Mouse (Mus musculus): Measurements from ENCODE around the gene Nrn1.

The Nrn1 gene

DNA sequence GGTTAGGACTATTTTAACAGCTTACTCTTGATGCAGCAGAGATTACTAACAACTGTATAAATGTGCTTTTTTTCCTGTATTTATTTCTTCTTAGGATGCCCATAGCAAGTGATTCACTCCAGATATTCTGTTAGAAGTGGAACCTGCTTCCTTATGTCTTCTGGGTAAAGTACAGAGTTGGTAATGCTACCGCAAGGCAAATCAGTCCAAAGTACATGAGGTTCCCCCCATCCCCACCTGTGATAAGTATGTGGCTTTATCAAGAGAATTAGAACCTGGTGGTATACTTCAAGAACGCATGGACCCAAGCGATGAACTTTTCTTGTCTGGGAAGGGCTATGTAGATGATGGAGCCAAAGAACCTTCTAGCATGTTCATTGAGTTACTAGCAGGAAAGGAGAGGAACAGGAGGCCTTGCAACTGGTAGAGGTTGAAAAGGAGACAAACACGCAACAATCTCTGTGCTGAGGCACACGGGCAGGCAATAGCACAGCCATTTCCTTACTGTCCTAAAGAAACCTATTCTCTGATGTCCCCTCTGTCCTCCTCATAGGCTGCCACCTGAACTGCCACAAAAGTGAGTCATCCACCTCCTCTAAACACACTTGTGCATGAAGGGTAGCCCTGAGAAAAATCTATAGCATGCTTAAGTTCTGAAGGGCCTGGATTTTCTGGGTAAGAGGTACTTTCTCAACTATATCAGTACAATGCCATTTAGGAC lies 14.5 kb downstream of the Nrn1 start:
- TF ChIP-seq NANOG (IDR thresholded peaks at IDR 0.05; ENCODE audit: borderline replicate concordance, low read length) (no peak), POU5F1 (IDR thresholded peaks at IDR 0.05; ENCODE audit: borderline replicate concordance, low read length) (no peak), CTCF (conservative IDR thresholded peaks at IDR 0.05; ENCODE audit: low read length) (no peak)
- H3K27me3 ChIP-seq (ENCODE audit: insufficient read depth, low read length): peaks cover 56% of the 10 kb centered on the region
- no peaks in the 10 kb centered on the region for H3K36me3 ChIP-seq (ENCODE audit: insufficient read depth, low read length)
- H3K9me3 ChIP-seq (ENCODE audit: low read length): no peaks in the 10 kb centered on the region
- no peak overlapping the region for H3K4me3 ChIP-seq (replicated peaks; ENCODE audit: low read length)
- peaks cover 28% of the 10 kb centered on the region for H3K4me1 ChIP-seq (replicated peaks; ENCODE audit: low read depth, low read length)

DNA sequence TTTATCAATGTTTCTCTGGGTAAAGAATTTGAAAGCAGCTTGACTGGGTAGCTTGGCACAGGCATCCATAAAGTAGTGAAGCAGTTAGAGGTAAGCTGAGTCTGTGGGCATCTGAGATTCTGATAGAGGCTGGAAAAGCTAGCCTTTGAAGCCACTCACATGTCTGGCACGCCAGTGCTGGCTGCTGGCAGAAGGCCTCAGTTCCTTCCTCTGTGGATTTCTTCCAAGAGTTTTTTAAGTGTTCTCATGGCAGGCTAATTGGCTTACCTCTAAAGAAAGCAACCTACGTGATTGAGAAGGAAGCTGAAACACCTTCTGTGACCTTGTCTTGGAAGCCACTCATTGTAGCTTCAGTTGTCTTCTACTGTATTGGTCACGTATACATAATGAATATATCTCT lies 17.6 kb downstream of the Nrn1 start:
- H3K36me3 ChIP-seq (ENCODE audit: insufficient read depth, low read length): no peaks in the 10 kb centered on the region
- no peak for TF ChIP-seq NANOG (IDR thresholded peaks at IDR 0.05; ENCODE audit: borderline replicate concordance, low read length)
- no peak for TF ChIP-seq POU5F1 (IDR thresholded peaks at IDR 0.05; ENCODE audit: borderline replicate concordance, low read length)
- TF ChIP-seq CTCF (conservative IDR thresholded peaks at IDR 0.05; ENCODE audit: low read length): no peak
- H3K4me3 ChIP-seq (replicated peaks; ENCODE audit: low read length): no peak overlapping the region
- H3K27me3 ChIP-seq (ENCODE audit: insufficient read depth, low read length): peaks cover 25% of the 10 kb centered on the region
- no peaks in the 10 kb centered on the region for H3K9me3 ChIP-seq (ENCODE audit: low read length)
- H3K4me1 ChIP-seq (replicated peaks; ENCODE audit: low read depth, low read length): no peaks in the 10 kb centered on the region

DNA sequence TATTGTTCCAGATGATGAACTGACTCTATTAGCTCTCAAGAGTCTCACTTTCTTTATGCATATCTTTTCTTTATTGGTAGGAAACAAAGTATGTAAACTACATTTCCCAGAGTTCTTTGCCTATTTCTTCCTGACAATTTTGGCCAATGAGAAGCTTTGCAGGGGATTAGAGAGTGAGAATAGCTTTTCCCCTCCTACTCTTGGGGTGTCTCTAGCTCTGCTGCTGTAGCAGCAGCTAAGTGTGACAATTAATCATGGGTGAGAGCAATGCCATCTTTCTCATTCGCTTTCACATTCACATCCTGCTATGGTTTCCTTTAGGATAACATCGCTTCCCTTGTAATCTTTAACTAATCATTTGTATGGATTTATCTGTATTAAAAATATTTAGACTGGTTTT lies 18.2 kb downstream of the Nrn1 start:
- peaks cover 19% of the 10 kb centered on the region for H3K27me3 ChIP-seq (ENCODE audit: insufficient read depth, low read length)
- no peaks in the 10 kb centered on the region for H3K36me3 ChIP-seq (ENCODE audit: insufficient read depth, low read length)
- H3K4me1 ChIP-seq (replicated peaks; ENCODE audit: low read depth, low read length): no peaks in the 10 kb centered on the region
- TF ChIP-seq CTCF (conservative IDR thresholded peaks at IDR 0.05; ENCODE audit: low read length): no peak
- TF ChIP-seq POU5F1 (IDR thresholded peaks at IDR 0.05; ENCODE audit: borderline replicate concordance, low read length): no peak
- TF ChIP-seq NANOG (IDR thresholded peaks at IDR 0.05; ENCODE audit: borderline replicate concordance, low read length): no peak
- no peaks in the 10 kb centered on the region for H3K9me3 ChIP-seq (ENCODE audit: low read length)
- H3K4me3 ChIP-seq (replicated peaks; ENCODE audit: low read length): no peak overlapping the region

DNA sequence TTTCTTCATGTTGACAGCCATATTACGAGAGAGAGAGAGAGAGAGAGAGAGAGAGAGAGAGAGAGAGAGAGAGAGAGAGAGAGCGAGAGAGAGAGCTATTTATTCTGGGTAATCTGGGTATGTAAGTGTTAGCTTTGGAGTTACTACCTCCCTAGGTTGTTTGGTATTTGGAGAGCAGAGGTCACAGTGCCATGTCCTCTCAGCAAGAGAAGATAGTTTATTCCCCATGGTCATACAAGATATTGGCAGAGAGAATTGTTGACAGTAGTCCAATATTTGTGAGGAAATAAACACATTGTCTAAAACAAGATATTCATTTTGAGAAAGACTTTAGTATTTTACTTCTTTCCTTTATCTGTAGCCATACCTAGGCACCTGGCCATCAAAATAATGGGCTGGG lies 20.8 kb downstream of the Nrn1 start:
- Histone ChIP-seq H3K4me3 (replicated peaks; ENCODE audit: low read length) (no peak overlapping the region), H3K36me3 (ENCODE audit: insufficient read depth, low read length) (no peaks in the 10 kb centered on the region), H3K4me1 (replicated peaks; ENCODE audit: low read depth, low read length) (0 out of 2 replicates have a peak, but pooled peaks cover 4% of the 10 kb centered on the region), H3K9me3 (ENCODE audit: low read length) (no peaks in the 10 kb centered on the region), H3K27me3 (ENCODE audit: insufficient read depth, low read length) (peaks cover 4% of the 10 kb centered on the region; the same call in 1 of the 2 replicates)
- TF ChIP-seq POU5F1 (IDR thresholded peaks at IDR 0.05; ENCODE audit: borderline replicate concordance, low read length) (no peak), NANOG (IDR thresholded peaks at IDR 0.05; ENCODE audit: borderline replicate concordance, low read length) (no peak), CTCF (conservative IDR thresholded peaks at IDR 0.05; ENCODE audit: low read length) (no peak)

DNA sequence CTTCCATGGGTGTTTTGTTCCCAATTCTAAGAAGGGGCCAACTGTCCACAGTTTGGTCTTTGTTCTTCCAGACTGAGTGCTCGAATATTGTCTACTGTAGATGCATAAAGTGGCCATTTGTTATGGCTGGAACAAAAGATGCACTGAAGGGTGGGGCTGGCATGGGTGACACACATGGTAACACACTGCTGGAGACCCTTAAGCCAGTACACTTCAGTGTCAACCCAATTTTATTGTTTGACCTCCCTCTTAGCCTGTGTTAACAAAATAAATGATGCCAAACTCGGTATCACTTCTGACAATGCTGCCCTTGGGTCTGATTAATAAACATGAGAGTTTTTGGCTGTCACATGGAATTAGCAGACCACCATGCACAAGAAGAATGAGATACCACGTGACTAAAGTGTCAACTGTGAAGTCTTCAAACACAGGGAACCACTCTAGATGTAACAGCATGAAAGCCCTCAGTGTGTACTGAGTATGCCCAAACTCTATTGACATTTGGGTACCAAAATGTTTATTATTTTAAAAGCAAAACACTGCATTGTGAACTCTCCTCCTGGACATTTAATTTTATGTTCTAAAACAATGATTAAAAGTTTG lies 27.7 kb downstream of the Nrn1 start:
- Histone ChIP-seq H3K4me1 (replicated peaks; ENCODE audit: low read depth, low read length) (0 out of 2 replicates have a peak, but pooled peaks cover 4% of the 10 kb centered on the region), H3K4me3 (replicated peaks; ENCODE audit: low read length) (no peak overlapping the region), H3K36me3 (ENCODE audit: insufficient read depth, low read length) (no peaks in the 10 kb centered on the region), H3K9me3 (ENCODE audit: low read length) (no peaks in the 10 kb centered on the region), H3K27me3 (ENCODE audit: insufficient read depth, low read length) (no peaks in the 10 kb centered on the region)
- TF ChIP-seq NANOG (IDR thresholded peaks at IDR 0.05; ENCODE audit: borderline replicate concordance, low read length) (no peak), POU5F1 (IDR thresholded peaks at IDR 0.05; ENCODE audit: borderline replicate concordance, low read length) (no peak), CTCF (conservative IDR thresholded peaks at IDR 0.05; ENCODE audit: low read length) (no peak)

DNA sequence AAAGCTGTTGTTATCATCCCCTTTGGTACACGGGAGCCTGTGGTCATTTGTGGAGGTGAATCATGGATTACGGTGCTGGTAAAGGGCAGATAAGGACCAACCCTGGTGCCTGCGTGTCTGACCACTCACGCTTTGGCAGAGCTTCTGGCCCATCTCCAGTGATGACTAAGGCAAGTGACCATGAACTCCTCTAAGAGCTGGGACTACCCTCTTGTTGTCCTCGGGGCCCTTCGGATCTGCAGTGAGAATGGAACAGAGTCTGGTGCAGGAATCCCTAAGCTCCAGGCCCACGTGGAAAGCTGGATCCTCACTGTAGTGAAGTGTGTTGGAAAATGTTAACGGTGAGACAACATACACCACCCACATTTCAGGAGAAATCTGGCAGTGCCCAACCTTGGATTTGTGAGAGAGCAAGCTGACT lies 38.6 kb downstream of the Nrn1 start:
- Histone ChIP-seq H3K36me3 (ENCODE audit: insufficient read depth, low read length) (no peaks in the 10 kb centered on the region), H3K27me3 (ENCODE audit: insufficient read depth, low read length) (no peaks in the 10 kb centered on the region), H3K4me1 (replicated peaks; ENCODE audit: low read depth, low read length) (no peaks in the 10 kb centered on the region), H3K9me3 (ENCODE audit: low read length) (no peaks in the 10 kb centered on the region), H3K4me3 (replicated peaks; ENCODE audit: low read length) (no peak overlapping the region)
- TF ChIP-seq NANOG (IDR thresholded peaks at IDR 0.05; ENCODE audit: borderline replicate concordance, low read length) (no peak), POU5F1 (IDR thresholded peaks at IDR 0.05; ENCODE audit: borderline replicate concordance, low read length) (no peak), CTCF (conservative IDR thresholded peaks at IDR 0.05; ENCODE audit: low read length) (no peak)

DNA sequence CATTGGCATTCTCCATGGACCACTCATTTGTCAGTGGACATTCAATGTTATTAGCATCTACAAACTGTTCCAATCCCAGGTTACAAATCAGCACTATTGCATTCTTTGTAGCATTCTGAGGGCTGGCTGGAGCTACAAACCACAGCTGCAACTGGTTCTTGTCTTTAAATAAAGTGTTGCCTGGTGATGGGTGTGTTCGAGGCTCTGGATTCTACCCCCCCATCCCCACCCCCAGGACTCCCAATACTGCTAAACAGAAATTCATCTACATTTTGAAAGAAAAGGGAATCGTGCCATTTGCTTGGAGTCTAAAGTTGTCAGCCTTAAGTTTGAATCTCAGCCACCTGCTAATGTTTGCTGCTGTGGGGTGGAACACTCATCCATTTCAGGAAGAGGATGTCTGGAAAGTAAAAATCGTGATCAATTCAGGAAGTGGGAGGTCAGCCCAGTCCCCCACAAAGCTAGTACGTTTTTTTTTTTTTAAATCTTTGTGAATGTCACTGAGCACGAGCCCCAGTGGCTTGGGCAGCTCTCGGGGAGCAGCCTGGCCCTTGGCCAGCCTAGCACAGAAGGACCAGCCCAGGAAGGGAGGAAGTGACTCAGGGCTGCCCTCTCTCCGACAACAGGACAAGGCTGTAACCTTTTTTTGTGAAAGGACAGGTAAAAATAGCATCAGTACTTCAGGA lies 39.3 kb downstream of the Nrn1 start:
- Histone ChIP-seq H3K27me3 (ENCODE audit: insufficient read depth, low read length) (no peaks in the 10 kb centered on the region), H3K36me3 (ENCODE audit: insufficient read depth, low read length) (no peaks in the 10 kb centered on the region), H3K9me3 (ENCODE audit: low read length) (no peaks in the 10 kb centered on the region), H3K4me3 (replicated peaks; ENCODE audit: low read length) (no peak overlapping the region), H3K4me1 (replicated peaks; ENCODE audit: low read depth, low read length) (no peaks in the 10 kb centered on the region)
- no peak for TF ChIP-seq POU5F1 (IDR thresholded peaks at IDR 0.05; ENCODE audit: borderline replicate concordance, low read length)
- no peak for TF ChIP-seq NANOG (IDR thresholded peaks at IDR 0.05; ENCODE audit: borderline replicate concordance, low read length)
- TF ChIP-seq CTCF (conservative IDR thresholded peaks at IDR 0.05; ENCODE audit: low read length): no peak

DNA sequence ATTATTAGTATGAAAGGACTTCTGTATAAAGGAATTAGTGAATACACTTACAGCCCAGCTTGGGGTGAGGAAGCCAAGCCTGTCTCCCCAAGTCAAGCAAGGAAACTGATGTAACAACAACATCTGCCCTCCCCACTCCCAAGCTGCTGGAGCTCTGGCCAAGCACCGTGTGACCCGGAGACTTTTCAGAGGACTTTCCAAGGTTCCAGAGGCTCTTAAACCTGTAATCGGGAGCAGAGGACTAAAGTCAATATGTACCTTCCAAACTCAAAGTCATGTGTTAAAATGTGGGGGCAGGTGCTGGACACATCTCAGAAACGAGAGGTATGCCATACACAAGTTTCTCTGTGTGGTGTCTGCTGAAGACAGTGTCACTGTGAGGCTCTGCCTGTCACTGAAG lies 51.4 kb downstream of the Nrn1 start:
- Histone ChIP-seq H3K27me3 (ENCODE audit: insufficient read depth, low read length) (no peaks in the 10 kb centered on the region), H3K9me3 (ENCODE audit: low read length) (peaks cover 27% of the 10 kb centered on the region), H3K36me3 (ENCODE audit: insufficient read depth, low read length) (no peaks in the 10 kb centered on the region), H3K4me3 (replicated peaks; ENCODE audit: low read length) (no peak overlapping the region), H3K4me1 (replicated peaks; ENCODE audit: low read depth, low read length) (no peaks in the 10 kb centered on the region)
- no peak for TF ChIP-seq NANOG (IDR thresholded peaks at IDR 0.05; ENCODE audit: borderline replicate concordance, low read length)
- no peak for TF ChIP-seq POU5F1 (IDR thresholded peaks at IDR 0.05; ENCODE audit: borderline replicate concordance, low read length)
- no peak for TF ChIP-seq CTCF (conservative IDR thresholded peaks at IDR 0.05; ENCODE audit: low read length)
